Mouse (Mus musculus) limb, embryonic 14.5 days (tissue): Measurements from ENCODE around the gene Tmem252. TPM values are rescaled to one million over a fixed set of nuclear protein-coding genes. Genes with fewer than 3 reads are reported as not detected.

Experiments
- ATAC-seq: fragments of 200-750 bp; cut with Nextera tagmentation; 2 replicates; pipeline ENCODE4 v1.8.0; 2017; ENCODE audit warnings: low read depth, moderate number of reproducible peaks, moderate TSS enrichment; ENCODE audit not compliant: low FRiP score
- DNase-seq: peaks from one replicate; pipeline ENCODE4 v3.0.0-alpha.2; 2015; ENCODE audit warnings: low spot score
- H3K27ac ChIP-seq: fragments of 300-500 bp; sonication (generic); replicated peaks from 2 replicates; pipeline ENCODE4 v1.5.1; 2014; ENCODE audit warnings: low read depth, mild to moderate bottlenecking, low read length, moderate library complexity, mixed read lengths
- H3K27me3 ChIP-seq: fragments of 300-500 bp; sonication (generic); 2 replicates; pipeline ENCODE4 v1.6.1; 2014; ENCODE audit warnings: low read length, mixed read lengths; ENCODE audit not compliant: control insufficient read depth, insufficient read depth
- H3K36me3 ChIP-seq: fragments of 300-500 bp; sonication (generic); 2 replicates; pipeline ENCODE4 v1.6.1; 2014; ENCODE audit warnings: mild to moderate bottlenecking, low read length, moderate library complexity, mixed read lengths; ENCODE audit not compliant: control insufficient read depth, insufficient read depth
- H3K4me1 ChIP-seq: fragments of 300-500 bp; sonication (generic); 2 replicates; pipeline ENCODE4 v1.6.1; 2014; ENCODE audit warnings: antibody characterized with exemption, low read length, mixed read lengths; ENCODE audit not compliant: control insufficient read depth, insufficient read depth
- H3K4me2 ChIP-seq: fragments of 300-500 bp; sonication (generic); replicated peaks from 2 replicates; pipeline ENCODE4 v1.6.1; 2014; ENCODE audit warnings: low read depth, mild to moderate bottlenecking, low read length, moderate library complexity; ENCODE audit not compliant: severe bottlenecking
- H3K4me3 ChIP-seq: fragments of 300-500 bp; sonication (generic); replicated peaks from 2 replicates; pipeline ENCODE4 v1.5.1; 2014; ENCODE audit warnings: low read length
- H3K9ac ChIP-seq: fragments of 300-500 bp; sonication (generic); 2 replicates; pipeline ENCODE4 v1.6.1; 2014; ENCODE audit warnings: mild to moderate bottlenecking, low read depth, low read length, moderate library complexity; ENCODE audit not compliant: severe bottlenecking
- H3K9me3 ChIP-seq: fragments of 300-500 bp; sonication (generic); 2 replicates; pipeline ENCODE4 v1.6.1; 2016; ENCODE audit warnings: low read length; ENCODE audit not compliant: control insufficient read depth
- POLR2A ChIP-seq: fragments of 200-500 bp; IDR thresholded peaks from 2 replicates; pipeline ENCODE4 v1.8.0; 2012; ENCODE audit warnings: inconsistent platforms, mild to moderate bottlenecking, moderate library complexity, borderline replicate concordance; ENCODE audit not compliant: insufficient read depth, insufficient read length; ENCODE audit errors: extremely low read depth
- WGBS: fragments of 180-500 bp; shearing (Covaris S2); extraction: QIAGEN DNeasy Blood & Tissue Kit; methylation state at CpG from one replicate; pipeline ENCODE4 v1.1.7; 2014; 5-methylcytosine and 5-hydroxymethylcytosine counted together
- polyA plus RNA-seq, 2 experiments: library from polyadenylated mRNA; depleted of rRNA in 1 of 2; stranded (reverse) in 1 of 2; unstranded in 1 of 2; fragments of >200 nt; fragmentation: Nextera tagmentation in 1 of 2; extraction: Ambion mirVana in 1 of 2; gene quantifications; 2 replicates each; pipeline versions ENCODE4 v1.2.1 to v1.2.3; 2012 to 2014

The Tmem252 gene
- polyA plus RNA-seq, 2 experiments = 0.18 to 2.2 TPM

DNA sequence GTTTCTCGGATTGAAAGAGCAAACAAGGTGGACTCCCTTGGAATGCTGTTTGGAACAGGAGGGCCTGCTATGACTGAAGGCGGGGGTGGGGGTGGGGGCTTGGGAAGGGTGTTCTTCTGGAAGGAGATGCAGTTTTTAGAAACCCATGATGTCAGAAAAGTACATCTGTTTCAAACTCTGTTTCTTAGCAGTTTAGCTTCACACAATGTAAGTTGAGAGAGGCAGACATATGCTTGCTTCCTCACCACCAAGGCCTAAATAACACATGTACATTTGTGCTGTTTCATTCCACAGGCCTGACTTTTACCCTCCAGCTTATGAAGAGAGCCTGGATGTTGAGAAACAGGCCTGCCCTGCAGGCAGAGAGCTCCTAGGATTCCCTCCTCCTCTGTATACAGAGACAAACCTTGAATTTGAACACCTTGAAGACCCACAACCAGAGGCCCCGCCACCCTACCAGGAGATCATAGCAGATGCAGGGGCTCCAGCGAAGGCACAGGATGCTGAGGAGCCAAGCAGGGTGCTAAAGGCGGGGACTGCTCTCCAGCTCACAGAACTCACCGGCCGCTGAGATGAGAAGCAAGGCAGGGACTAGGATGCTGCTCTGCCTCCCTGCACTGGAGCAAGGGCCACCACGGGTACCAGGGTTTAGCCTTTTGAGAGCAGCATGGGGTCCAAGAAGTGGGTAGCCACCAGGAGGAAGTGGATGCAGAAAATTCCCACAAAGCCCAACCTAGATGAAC lies 3.6 kb downstream of the Tmem252 start:
- H3K4me2 ChIP-seq = no peak overlapping the region
- H3K9ac ChIP-seq = no peak overlapping the region
- no peak overlapping the region for H3K27ac ChIP-seq
- DNase-seq (no peak), ATAC-seq (no peak)
- no peaks in the 10 kb centered on the region for H3K4me1 ChIP-seq
- H3K4me3 ChIP-seq = no peak overlapping the region
- H3K36me3 ChIP-seq = no peaks in the 10 kb centered on the region
- 68% methylated on average over 8 of the region's 8 CpGs for WGBS
- no peaks in the 10 kb centered on the region for H3K9me3 ChIP-seq
- TF ChIP-seq POLR2A = no peak
- H3K27me3 ChIP-seq = no peaks in the 10 kb centered on the region

DNA sequence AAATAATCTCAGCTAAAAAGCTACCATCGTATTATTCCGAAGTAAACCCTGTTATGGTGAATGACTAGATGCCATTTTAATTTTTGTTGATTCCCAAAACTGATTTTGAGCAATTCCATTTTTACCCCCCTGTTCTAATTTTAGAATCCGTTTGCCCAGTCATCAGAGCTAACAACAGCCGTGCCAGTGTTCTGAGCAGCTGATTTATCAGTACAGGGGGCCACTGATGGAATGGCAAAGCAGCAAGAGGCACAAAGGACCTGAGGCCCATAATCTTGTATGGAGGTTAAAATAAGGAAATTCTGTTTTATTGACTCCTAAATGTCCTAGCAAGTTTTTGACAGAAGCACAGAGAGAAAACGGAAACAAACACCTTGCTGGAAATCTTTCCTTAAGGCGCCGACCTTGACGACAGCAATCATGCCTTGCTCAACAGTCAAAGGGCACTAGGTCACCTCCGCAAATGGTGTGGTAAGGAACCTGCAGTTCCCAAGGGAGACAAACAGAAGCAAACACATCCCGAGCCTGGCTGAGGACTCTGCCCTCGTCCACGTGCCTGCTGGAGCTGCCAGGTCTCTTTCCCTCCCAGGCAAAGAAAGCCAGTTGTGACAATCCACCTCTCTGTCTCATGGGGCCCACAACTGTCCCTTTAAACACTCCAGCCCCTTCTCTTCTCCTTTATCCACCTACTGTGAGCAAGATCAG lies 9.4 kb downstream of the Tmem252 start:
- no peak for ATAC-seq
- Histone ChIP-seq H3K27ac (no peak overlapping the region), H3K4me1 (no peaks in the 10 kb centered on the region), H3K4me3 (no peak overlapping the region), H3K27me3 (no peaks in the 10 kb centered on the region), H3K9ac (no peak overlapping the region), H3K4me2 (no peak overlapping the region), H3K9me3 (no peaks in the 10 kb centered on the region), H3K36me3 (no peaks in the 10 kb centered on the region)
- no peak for DNase-seq
- 60% methylated on average over 12 of the region's 12 CpGs for WGBS
- no peak for TF ChIP-seq POLR2A

DNA sequence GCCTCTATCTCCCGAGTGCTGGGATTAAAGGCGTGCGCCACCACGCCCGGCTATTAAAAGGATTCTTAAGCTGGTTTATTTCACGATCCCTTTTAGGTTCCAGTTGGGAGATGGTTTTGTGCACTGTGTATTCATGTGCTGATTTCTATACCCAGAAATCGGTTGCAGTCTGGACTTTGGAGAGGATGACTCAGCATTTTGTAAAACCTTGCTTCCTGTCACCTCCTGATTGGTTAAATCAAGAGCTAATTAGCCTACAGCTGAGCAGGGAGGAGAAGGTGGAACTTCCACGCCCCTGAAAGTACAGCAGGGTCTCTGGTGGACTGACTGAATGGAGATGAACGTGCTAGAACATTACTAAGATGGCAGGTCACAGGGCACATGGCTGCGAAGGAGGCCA lies 12.6 kb downstream of the Tmem252 start:
- ATAC-seq = no peak
- 86% methylated on average over 10 of the region's 10 CpGs for WGBS
- TF ChIP-seq POLR2A = no peak

DNA sequence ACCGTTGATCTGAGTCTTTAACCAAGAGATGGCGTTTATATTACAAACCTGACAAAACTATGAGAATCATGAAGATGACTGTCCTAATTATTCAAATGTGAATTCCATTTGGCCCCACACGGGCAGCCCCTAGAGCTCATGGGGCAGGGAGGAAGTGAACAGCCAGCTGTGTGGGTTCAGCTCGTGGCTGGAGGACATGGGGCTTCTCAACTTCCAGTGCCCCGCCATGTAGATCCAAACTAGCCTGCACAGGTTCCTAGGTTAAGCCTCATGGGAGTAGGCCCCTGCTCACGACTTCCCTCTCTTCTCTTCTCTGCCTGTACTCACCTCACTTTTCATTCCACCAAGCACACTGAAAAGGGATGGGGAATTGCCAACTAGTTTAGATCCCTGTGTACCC lies 14.5 kb downstream of the Tmem252 start:
- 80% methylated on average over 6 of the region's 6 CpGs for WGBS

More for the DNA sequence above, 12.6 kb downstream of the Tmem252 start:
- H3K4me2 ChIP-seq = no peak overlapping the region
- no peaks in the 10 kb centered on the region for H3K4me1 ChIP-seq
- H3K4me3 ChIP-seq = no peak overlapping the region
- no peak for DNase-seq
- H3K27ac ChIP-seq = no peak overlapping the region
- H3K9ac ChIP-seq = no peak overlapping the region
- no peaks in the 10 kb centered on the region for H3K36me3 ChIP-seq
- H3K27me3 ChIP-seq = no peaks in the 10 kb centered on the region
- no peaks in the 10 kb centered on the region for H3K9me3 ChIP-seq

DNA sequence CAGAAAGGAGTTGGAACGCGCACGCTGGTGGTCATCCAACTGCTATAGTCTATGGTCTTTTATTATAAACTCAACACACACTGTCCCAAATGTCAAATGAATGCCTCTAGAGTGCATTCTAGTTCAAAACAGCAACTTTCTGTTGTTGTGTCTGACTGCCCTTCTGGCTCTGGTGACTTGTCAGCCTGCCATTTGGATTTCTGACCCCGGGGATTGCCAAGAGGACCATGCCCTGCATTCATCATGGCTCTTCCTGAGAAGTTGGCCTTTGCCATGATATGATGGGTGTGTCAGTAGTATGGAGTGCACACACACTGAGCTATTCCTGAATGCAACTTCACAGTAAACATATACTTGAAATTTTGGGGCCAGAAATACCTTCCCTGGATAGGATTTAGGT lies 15.7 kb downstream of the Tmem252 start:
- no peak overlapping the region for H3K27ac ChIP-seq
- ATAC-seq = no peak
- no peaks in the 10 kb centered on the region for H3K4me1 ChIP-seq
- H3K4me3 ChIP-seq = no peak overlapping the region
- WGBS = 99% methylated on average over 4 of the region's 4 CpGs
- H3K9ac ChIP-seq = no peak overlapping the region
- no peak overlapping the region for H3K4me2 ChIP-seq
- no peak for TF ChIP-seq POLR2A
- DNase-seq = no peak
- no peaks in the 10 kb centered on the region for H3K27me3 ChIP-seq
- H3K36me3 ChIP-seq = no peaks in the 10 kb centered on the region
- H3K9me3 ChIP-seq = no peaks in the 10 kb centered on the region

More for the DNA sequence above, 14.5 kb downstream of the Tmem252 start:
- TF ChIP-seq POLR2A = no peak
- no peak overlapping the region for H3K9ac ChIP-seq
- no peak for ATAC-seq
- no peak for DNase-seq
- H3K9me3 ChIP-seq = no peaks in the 10 kb centered on the region
- no peaks in the 10 kb centered on the region for H3K27me3 ChIP-seq
- no peak overlapping the region for H3K4me3 ChIP-seq
- H3K36me3 ChIP-seq = no peaks in the 10 kb centered on the region
- no peaks in the 10 kb centered on the region for H3K4me1 ChIP-seq
- H3K27ac ChIP-seq = no peak overlapping the region
- H3K4me2 ChIP-seq = no peak overlapping the region
